Mouse (Mus musculus): ENCODE measurements at regions not wholly inside any gene's neighbourhood (a gene's known extent, or its start where the extent isn't known, plus 50 kb on each side); places are given as distances from the start of the nearest gene placed in this dataset.
A peak's percentile ranks its signal among the peaks of the same experiment; 100 is the strongest.

DNA sequence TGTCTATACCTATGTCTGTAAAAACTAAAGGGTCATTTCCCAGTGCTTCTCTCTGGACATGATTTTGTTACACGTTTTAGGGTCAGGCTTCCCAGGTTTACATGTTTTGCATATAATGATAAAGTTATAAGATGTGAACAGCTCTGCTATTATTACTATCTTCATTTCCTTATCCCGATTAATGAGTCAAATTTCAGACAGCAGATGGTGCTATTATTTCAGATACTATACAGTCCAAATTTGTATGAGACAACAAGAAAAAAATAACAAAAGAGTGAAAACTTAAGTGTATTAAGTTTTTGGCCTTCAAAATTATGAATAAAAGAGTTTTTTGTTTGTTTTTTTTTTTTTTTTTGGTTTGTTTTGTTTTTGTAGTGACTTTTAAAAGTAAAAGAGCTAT lies 922.9 kb upstream of the Ppp6c start:
- DNase-seq, result no peak

DNA sequence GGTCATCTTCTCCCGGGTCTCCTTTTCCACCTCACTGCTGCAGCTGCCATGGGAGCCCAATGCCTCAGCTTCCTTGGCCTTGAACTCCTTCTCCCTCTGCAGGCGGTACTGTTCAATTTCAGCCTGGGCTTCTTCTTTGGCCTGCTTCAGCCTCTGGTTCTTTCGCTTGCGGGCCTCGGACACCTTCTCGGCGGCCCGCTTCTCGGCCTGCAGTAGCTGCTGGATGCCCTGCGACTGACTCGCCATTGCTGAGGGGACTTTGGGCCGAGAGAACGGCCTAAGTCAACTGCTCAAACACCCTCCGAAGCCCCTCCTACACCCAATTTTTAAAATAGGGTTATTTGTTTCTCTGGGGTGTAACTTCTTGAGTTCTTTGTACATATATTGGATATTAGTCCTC lies 901.4 kb upstream of the Ppp6c start:
- DNase-seq, result peak; percentile 16

DNA sequence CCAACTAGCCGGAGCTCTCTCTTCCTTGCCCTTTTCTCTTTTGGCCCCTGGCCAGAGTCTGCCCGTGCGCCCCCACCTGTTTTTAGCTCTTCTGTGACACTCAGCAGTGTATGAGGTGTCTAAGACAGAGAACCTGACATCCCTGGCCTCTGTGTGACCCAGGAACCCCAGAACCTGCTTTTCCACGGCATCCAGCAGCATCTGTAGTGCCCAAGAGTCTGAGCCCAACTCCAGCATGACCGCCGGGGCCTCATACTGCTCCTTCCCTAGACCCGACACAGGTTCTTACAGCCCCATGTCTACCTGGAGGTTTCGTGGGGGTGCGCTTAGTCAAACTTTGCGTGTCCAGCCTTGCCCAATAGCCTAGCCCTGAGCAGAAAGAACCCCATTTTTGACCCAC lies 892.9 kb upstream of the Ppp6c start:
- DNase-seq, result no peak

- no peak for DNase-seq
Measured at GRCm38 (mm10) chr2:40114435-40114834, 888.2 kb upstream of the Ppp6c start.
